Mouse (Mus musculus): ENCODE measurements around the gene Art4.

- no peak for TF ChIP-seq POLR2A (IDR thresholded peaks at IDR 0.05; ENCODE audit: low read depth, low read length)
- no peak for TF ChIP-seq CTCF (IDR thresholded peaks at IDR 0.05; ENCODE audit: extremely low read depth, insufficient read length, insufficient replicate concordance, low read depth, low read length)
These were observed 49.4 kb upstream of the Art4 start for GRCm38 (mm10) chr6:136906937-136907293.

Measured in small intestine, adult 2 months (tissue).